Mouse (Mus musculus): Measurements from ENCODE around the gene Drc3.

The Drc3 gene

DNA sequence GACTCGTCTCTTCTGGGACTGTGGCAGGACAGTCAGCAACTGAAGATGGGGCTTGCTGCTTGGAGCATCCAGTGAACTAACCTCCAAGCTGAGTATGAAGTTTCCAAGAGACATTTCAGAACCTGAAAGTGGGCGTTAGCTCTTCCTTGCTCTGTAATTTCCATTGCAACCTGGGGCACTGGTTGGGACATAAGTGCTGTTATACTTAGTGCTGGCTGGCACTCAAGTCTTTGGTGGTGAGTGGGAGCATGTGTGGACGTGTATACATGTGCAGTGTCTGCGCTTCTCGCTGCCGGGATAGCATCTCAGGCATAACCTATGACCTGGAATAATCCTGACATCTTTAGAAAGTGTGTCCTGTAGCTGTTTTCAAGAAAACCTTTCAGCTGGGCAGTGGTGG is 38.2 kb downstream of the Drc3 start:
- DNase-seq (ENCODE audit: low read depth, low spot score) = no peak
- Histone ChIP-seq H3K36me3 (ENCODE audit: control insufficient read depth, insufficient read depth, low read length, poor library complexity, severe bottlenecking) (no peaks in the 10 kb centered on the region), H3K27me3 (ENCODE audit: control insufficient read depth, insufficient read depth, low read length, poor library complexity, severe bottlenecking) (no peaks in the 10 kb centered on the region)

DNA sequence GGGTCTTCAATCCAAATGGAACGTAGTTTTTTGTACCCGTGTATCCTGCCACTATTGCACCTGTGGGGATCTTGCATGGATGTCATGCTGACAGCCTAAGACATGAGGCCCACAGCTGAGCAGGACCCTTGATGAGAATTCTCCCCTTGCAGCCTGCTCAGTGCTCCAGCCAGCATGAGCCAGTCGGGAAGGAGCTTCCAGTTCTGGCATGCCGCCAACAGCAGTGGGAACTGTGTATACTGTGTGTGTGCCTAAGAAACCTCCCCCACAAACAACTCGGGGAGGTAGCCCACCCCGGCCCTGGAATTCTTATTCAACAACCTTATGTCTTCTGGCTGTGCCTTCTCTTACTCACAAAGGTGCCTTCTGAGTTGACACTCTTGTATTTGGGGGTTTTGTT is 43.4 kb downstream of the Drc3 start:
- H3K36me3 ChIP-seq (ENCODE audit: control insufficient read depth, insufficient read depth, low read length, poor library complexity, severe bottlenecking) = peaks cover 2% of the 10 kb centered on the region; the same call in 1 of the 2 replicates
- H3K27me3 ChIP-seq (ENCODE audit: control insufficient read depth, insufficient read depth, low read length, poor library complexity, severe bottlenecking) = no peaks in the 10 kb centered on the region
- no peak for DNase-seq (ENCODE audit: low read depth, low spot score)

DNA sequence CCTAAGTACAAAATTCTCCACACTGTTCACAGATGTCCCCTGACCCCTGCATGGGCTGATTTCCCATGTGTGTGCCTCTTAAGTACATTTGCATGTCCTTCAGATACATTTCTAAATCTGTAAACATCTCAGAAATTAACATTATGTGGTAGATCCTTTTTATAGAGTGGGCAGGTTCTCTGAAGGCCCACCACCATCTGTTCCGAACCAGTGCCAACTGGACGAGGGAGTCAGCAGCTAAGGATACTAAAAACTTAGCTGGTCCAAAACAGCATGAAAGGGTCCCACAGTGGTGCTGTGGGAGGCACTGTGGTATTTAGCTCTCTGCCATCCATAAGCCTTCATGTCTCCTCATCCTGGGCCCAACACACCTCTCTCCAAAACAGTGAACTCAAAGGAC is 44.0 kb downstream of the Drc3 start:
- DNase-seq (ENCODE audit: low read depth, low spot score) = no peak
- H3K27me3 ChIP-seq (ENCODE audit: control insufficient read depth, insufficient read depth, low read length, poor library complexity, severe bottlenecking) = no peaks in the 10 kb centered on the region
- H3K36me3 ChIP-seq (ENCODE audit: control insufficient read depth, insufficient read depth, low read length, poor library complexity, severe bottlenecking) = peaks cover 2% of the 10 kb centered on the region; the same call in 1 of the 2 replicates

DNA sequence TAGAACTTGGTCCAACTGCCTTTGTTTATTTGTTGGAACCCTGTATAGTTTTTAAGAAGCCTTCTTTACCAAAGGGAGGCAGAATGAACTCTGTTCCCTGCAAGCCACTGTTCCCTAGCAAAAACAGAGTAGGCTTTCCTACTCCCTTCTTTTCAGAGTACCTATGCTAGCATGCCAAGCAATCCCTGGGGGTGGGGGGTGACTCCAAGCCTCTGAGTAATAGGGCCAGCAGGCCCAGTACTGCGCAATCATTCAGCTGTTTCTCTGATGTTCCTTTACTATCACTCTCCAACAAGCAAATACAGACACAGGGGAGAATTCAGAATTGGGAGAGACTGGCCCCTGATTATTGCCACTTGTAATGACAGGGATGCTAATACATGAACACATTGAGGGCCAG is 53.5 kb downstream of the Drc3 start:
- no peak for DNase-seq (ENCODE audit: low read depth, low spot score)
- Histone ChIP-seq H3K36me3 (ENCODE audit: control insufficient read depth, insufficient read depth, low read length, poor library complexity, severe bottlenecking) (peaks cover 17% of the 10 kb centered on the region), H3K27me3 (ENCODE audit: control insufficient read depth, insufficient read depth, low read length, poor library complexity, severe bottlenecking) (no peaks in the 10 kb centered on the region)

DNA sequence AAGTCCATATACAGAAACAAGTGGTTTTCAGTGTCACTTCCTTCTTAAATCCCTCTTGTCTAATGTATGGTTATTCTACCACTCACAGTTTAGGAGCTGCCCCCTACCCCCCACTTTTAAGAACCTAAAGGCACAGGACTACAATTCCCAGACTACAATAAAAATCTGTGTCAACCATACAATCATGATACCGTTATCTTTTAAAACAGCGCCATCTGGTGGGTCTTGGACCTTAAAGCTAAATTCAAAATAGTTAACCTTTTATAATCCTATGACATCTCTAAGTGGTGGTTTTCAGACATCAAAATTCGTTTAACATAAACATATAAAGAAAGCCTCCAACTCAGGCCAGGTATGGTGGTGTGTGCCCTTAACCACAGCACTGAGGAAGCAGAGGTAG is 59.0 kb downstream of the Drc3 start:
- Histone ChIP-seq H3K27me3 (ENCODE audit: control insufficient read depth, insufficient read depth, low read length, poor library complexity, severe bottlenecking) (no peaks in the 10 kb centered on the region), H3K36me3 (ENCODE audit: control insufficient read depth, insufficient read depth, low read length, poor library complexity, severe bottlenecking) (peaks cover 6% of the 10 kb centered on the region)
- peak; percentile 83 for DNase-seq (ENCODE audit: low read depth, low spot score)

DNA sequence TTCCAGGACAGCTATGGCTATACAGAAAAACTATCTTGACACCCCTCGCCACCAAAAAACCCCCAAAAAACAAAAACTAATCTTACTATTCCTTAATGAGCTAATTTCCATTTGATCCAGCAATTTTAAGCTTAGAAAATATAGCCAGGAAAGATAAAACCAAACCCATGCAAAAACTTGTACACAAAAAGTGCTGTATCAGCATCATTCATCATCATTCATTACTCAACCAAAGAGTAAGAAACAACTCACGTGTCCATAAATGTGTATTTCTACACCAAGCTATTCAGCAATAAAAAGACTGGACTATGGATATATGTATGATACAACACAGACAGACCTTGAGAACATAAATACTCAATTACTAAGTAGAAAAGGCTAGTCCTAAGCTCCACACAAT is 59.8 kb downstream of the Drc3 start:
- peaks cover 6% of the 10 kb centered on the region; the same call in 1 of the 2 replicates for H3K36me3 ChIP-seq (ENCODE audit: control insufficient read depth, insufficient read depth, low read length, poor library complexity, severe bottlenecking)
- H3K27me3 ChIP-seq (ENCODE audit: control insufficient read depth, insufficient read depth, low read length, poor library complexity, severe bottlenecking) = no peaks in the 10 kb centered on the region
- no peak for DNase-seq (ENCODE audit: low read depth, low spot score)

DNA sequence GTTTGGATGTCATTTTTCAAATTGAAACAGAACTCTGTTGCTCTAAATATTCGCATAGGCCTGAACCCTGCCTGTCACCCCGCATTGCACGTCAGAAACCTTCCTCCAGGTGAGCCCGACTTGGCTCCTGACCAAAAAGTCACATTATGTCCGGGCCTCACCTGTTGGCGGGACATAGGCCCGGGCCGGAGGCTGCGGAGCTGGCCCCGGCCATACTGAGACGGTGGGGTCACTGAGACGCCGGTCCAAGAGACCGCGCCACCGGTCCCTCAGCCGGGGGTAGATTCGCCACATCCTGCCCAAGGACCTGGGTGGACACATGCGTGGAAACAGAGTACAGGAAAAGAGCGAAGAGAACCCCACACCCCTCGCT is 63.4 kb downstream of the Drc3 start:
- 0 out of 2 replicates have a peak, but pooled peaks cover 2% of the 10 kb centered on the region for H3K36me3 ChIP-seq (ENCODE audit: control insufficient read depth, insufficient read depth, low read length, poor library complexity, severe bottlenecking)
- no peaks in the 10 kb centered on the region for H3K27me3 ChIP-seq (ENCODE audit: control insufficient read depth, insufficient read depth, low read length, poor library complexity, severe bottlenecking)
- no peak for DNase-seq (ENCODE audit: low read depth, low spot score)

DNA sequence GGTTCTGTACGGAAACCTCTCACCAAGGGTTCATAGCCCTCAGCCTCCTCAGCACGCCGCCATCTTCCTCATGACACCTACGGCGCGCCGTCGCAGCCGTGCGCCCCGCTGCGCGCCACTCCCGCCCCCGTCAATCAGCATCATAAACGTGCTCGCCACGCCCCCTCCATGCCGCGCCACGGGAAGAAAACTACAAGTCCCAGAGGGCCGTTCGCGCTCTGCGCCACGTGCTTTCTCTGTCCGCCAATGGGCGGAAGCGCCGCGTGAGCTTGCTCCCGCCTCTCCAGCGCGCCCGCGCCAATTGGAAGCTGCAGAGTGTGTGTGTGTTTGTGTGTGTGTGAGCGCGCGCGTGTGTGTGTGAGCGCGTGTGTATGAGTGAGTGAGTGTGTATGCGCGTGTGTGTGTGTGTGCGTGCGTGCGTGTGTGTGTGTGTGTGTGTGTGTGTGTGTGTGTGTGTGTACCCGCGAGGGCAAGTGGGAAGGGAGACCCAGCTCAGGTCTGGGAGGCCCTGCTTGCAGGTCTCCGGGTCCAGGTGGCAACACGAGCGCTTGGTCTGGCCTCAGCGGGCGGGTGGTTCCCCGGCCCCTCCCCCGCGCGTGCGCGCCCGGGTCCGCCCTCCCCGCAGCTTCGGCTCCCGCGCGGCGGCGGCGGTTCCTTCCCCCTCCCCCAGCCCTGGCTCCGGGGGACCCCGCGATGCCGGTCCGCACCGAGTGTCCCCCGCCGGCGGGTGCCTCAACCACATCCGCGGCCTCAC is 64.0 kb downstream of the Drc3 start, which contains the start of gene Gid4:
Gene Gid4, plus strand, starts transcription at position 183 of the 754 bp plus-strand sequence.
- DNase-seq (ENCODE audit: low read depth, low spot score) = peak; percentile 100
- Histone ChIP-seq H3K27me3 (ENCODE audit: control insufficient read depth, insufficient read depth, low read length, poor library complexity, severe bottlenecking) (no peaks in the 10 kb centered on the region), H3K36me3 (ENCODE audit: control insufficient read depth, insufficient read depth, low read length, poor library complexity, severe bottlenecking) (no peaks in the 10 kb centered on the region)

DNA sequence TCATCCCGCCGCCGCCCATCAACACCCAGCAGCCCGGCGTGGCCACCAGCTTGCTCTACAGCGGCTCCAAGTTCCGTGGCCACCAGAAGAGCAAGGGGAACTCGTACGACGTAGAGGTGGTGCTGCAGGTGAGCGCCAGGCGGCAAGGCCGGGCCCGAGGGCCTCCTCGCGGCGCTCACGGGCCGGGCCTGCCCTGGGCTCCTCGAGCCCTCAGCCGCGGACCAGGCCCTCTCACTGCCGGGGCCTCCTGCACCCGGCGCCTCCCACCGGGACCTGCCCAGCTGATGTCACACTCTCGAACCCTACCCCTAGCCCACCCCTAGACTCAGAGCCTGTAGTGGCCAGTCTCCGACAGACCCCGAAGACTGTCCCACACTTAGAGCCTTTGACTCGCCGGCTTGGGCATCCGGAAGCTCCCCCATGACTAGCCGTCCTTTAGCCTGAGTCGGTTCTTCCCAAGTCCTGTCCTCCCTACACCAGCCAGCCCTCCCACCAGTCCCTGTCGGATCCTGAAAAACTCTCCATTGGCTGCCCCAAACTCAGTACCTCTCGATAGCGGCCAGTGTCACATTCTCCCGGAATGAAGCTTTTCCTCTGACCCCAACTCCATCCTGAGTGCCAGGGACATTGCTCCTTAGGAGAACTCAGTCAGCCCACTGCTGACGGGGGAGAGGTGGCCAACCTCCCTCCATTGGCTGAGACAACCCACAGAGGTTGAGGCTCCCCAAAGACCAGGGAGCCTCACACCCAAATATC is 64.8 kb downstream of the Drc3 start, which contains the start of gene Atpaf2:
Gene Atpaf2, minus strand, starts transcription at position 741 of the 756 bp plus-strand sequence.
- H3K36me3 ChIP-seq (ENCODE audit: control insufficient read depth, insufficient read depth, low read length, poor library complexity, severe bottlenecking) = no peaks in the 10 kb centered on the region
- no peak for DNase-seq (ENCODE audit: low read depth, low spot score)
- H3K27me3 ChIP-seq (ENCODE audit: control insufficient read depth, insufficient read depth, low read length, poor library complexity, severe bottlenecking) = no peaks in the 10 kb centered on the region

DNA sequence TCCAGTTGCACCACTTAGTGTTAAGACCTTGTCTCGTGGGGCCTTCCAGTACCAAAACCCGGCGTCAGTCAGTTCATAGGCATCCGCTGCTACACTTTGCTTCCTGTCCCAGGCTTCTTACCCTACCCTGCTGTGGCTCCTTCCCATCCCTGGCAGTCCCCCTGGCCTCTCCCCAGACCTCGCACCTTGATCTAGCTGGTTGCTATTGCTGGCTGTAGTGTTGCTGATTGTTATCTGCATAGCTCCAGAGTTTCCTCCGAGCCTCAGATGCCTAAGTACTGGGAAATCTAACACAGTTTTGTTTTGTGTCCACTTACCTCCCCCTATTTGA is 65.3 kb downstream of the Drc3 start:
- no peaks in the 10 kb centered on the region for H3K27me3 ChIP-seq (ENCODE audit: control insufficient read depth, insufficient read depth, low read length, poor library complexity, severe bottlenecking)
- DNase-seq (ENCODE audit: low read depth, low spot score) = peak; percentile 8
- no peaks in the 10 kb centered on the region for H3K36me3 ChIP-seq (ENCODE audit: control insufficient read depth, insufficient read depth, low read length, poor library complexity, severe bottlenecking)

DNA sequence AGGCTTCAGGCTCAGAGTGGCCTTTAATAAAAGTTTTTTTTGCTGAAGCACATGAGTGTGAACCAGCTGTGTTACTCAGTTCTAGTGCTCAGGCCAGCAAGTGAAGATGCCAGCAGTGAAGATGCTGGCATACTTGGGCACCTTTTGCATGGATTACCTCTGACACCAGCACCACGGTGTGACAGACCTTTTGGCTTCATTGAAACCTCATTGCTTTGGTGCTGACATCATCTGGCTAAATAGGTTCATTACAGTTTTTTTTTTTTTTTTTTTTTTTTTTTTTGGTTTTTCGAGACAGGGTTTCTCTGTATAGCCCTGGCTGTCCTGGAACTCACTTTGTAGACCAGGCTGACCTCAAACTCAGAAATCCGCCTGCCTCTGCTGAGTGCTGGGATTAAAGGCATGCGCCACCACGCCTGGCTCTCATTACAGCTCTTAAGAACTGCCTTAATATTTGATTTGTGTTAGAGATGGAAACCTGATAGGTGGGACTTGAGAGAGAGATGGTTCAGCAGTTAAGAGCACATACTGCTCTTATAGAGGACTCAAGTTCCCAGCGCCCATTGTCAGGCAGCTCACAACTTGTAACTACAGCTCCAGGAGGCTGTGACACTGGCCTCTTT is 69.0 kb downstream of the Drc3 start:
- DNase-seq (ENCODE audit: low read depth, low spot score) = peak; percentile 60
- Histone ChIP-seq H3K36me3 (ENCODE audit: control insufficient read depth, insufficient read depth, low read length, poor library complexity, severe bottlenecking) (no peaks in the 10 kb centered on the region), H3K27me3 (ENCODE audit: control insufficient read depth, insufficient read depth, low read length, poor library complexity, severe bottlenecking) (no peaks in the 10 kb centered on the region)

DNA sequence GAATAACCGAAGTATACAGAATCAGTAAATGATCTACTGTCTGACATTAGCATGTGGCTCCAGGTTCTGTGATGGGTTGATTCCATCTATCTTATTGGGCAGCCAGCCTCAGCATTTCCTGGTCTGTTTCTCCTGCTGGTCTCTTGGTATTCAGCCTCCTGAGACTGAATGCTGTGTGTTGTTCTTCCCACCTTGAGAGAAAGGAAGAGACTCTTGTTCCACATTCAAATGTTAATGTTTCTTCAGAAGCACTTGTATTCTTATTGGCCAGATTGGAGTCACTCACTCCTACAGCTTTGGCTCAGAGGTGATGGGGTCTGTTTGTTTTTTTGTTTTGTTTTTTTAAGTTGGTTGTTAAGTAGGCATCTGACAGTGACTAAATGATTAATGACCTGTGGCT is 69.9 kb downstream of the Drc3 start:
- DNase-seq (ENCODE audit: low read depth, low spot score) = no peak
- 0 out of 2 replicates have a peak, but pooled peaks cover 3% of the 10 kb centered on the region for H3K36me3 ChIP-seq (ENCODE audit: control insufficient read depth, insufficient read depth, low read length, poor library complexity, severe bottlenecking)
- H3K27me3 ChIP-seq (ENCODE audit: control insufficient read depth, insufficient read depth, low read length, poor library complexity, severe bottlenecking) = no peaks in the 10 kb centered on the region

DNA sequence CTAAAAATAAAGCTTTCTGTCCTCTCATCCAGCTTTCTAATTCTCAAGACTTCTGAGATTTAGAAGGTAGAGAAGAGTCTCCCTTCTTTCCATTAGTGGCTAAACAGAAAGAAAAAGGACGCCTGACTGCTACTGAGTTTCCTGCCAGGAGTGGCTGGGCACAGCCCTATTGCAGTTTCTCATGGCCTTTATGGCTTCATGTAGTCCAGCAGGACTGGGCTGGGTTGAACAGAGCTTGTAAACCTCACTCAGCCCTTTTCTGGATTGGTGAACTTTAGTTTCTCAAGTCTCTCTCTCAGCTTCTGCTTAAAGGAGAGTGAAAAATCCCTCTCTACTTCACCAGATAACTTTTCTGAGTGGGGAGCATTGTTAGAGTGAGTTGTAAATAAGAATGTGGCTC is 73.3 kb downstream of the Drc3 start:
- no peak for DNase-seq (ENCODE audit: low read depth, low spot score)
- H3K36me3 ChIP-seq (ENCODE audit: control insufficient read depth, insufficient read depth, low read length, poor library complexity, severe bottlenecking) = peaks cover 5% of the 10 kb centered on the region; the same call in 1 of the 2 replicates
- no peaks in the 10 kb centered on the region for H3K27me3 ChIP-seq (ENCODE audit: control insufficient read depth, insufficient read depth, low read length, poor library complexity, severe bottlenecking)

DNA sequence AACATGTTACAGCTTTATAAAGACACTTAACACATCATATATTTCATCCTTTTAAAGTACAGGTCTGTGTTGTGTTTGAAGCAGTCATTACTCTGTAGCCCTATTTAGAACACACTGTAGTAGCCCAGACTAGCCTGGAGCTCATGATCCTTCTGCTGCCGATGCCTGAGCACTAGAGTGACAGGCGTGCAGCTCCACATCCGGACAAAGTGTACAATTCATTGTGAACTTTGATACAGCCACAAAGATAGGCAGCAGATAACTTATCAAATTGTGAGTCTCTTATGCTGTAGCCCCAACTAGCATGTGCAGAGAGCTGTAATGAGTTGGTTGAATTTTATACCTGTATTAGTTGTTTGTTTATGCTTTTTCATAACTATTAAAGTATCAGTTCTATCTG is 74.5 kb downstream of the Drc3 start:
- Histone ChIP-seq H3K36me3 (ENCODE audit: control insufficient read depth, insufficient read depth, low read length, poor library complexity, severe bottlenecking) (peaks cover 5% of the 10 kb centered on the region; the same call in 1 of the 2 replicates), H3K27me3 (ENCODE audit: control insufficient read depth, insufficient read depth, low read length, poor library complexity, severe bottlenecking) (no peaks in the 10 kb centered on the region)
- DNase-seq (ENCODE audit: low read depth, low spot score) = no peak

DNA sequence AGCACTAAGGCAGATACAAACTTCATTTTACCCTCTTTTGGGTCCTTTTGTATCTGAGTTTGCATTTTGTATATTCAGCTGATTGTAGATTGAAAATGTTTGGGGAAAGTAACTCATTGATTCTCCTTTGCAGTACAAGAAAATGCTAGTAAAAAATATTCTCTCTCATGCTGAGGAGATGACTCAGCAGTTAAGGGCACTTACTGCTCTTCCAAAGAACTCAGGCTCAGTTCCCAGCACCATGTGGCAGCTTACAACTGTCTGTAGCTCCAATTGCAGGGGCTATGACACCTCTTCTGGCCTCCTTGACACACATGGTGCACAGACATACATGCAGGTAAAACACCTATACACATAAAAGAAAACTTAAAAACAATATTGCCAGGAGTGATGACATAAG is 80.4 kb downstream of the Drc3 start:
- Histone ChIP-seq H3K27me3 (ENCODE audit: control insufficient read depth, insufficient read depth, low read length, poor library complexity, severe bottlenecking) (no peaks in the 10 kb centered on the region), H3K36me3 (ENCODE audit: control insufficient read depth, insufficient read depth, low read length, poor library complexity, severe bottlenecking) (peaks cover 10% of the 10 kb centered on the region; the same call in 1 of the 2 replicates)
- no peak for DNase-seq (ENCODE audit: low read depth, low spot score)

Measured in splenic B cell, adult 2 months (primary cell).